Mouse (Mus musculus) neural tube, embryonic 11.5 days (tissue): ENCODE data around the gene Foxs1. TPM values are rescaled to one million over a fixed set of nuclear protein-coding genes. Genes with fewer than 3 reads are reported as not detected.

Experiments used
- polyA plus RNA-seq: library from polyadenylated mRNA; unstranded; fragments of >200 nt; fragmentation: Nextera tagmentation; extraction: Ambion mirVana; gene quantifications from 2 replicates; pipeline ENCODE4 v1.2.1, GENCODE M21; 2014

Foxs1 gene
- polyA plus RNA-seq, 1 experiment from 2014 or later = 0.46 TPM

Other genes starting within 250 kb of the Foxs1 start
- gene Mcts2, start 246.2 kb downstream of the Foxs1 start, polyA plus RNA-seq = 39.1 and 40.6 TPM in 2 replicates
- 116 and 129 TPM in 2 replicates for gene Id1, start 197.0 kb downstream of the Foxs1 start, polyA plus RNA-seq
- 3.5 and 4.6 TPM in 2 replicates for gene Cox4i2, start 179.0 kb downstream of the Foxs1 start, polyA plus RNA-seq
- 125 and 132 TPM in 2 replicates for gene Bcl2l1, start 101.5 kb downstream of the Foxs1 start, polyA plus RNA-seq
- 141 and 147 TPM in 2 replicates for gene Tpx2, start 85.2 kb downstream of the Foxs1 start, polyA plus RNA-seq
- gene Mylk2, start 21.9 kb downstream of the Foxs1 start, polyA plus RNA-seq = not detected in 2 replicates
- 1.4 TPM in 2 replicates for gene Dusp15, start 18.5 kb upstream of the Foxs1 start, polyA plus RNA-seq
- gene Ttll9, start 29.3 kb upstream of the Foxs1 start, polyA plus RNA-seq = 1.6 and 1.7 TPM in 2 replicates
- 84.9 and 102 TPM in 2 replicates for gene Pdrg1, start 82.2 kb upstream of the Foxs1 start, polyA plus RNA-seq
- 0.59 and 0.99 TPM in 2 replicates for gene Xkr7, start 98.6 kb upstream of the Foxs1 start, polyA plus RNA-seq
- 1.4 and 1.5 TPM in 2 replicates for gene Ccm2l, start 132.7 kb upstream of the Foxs1 start, polyA plus RNA-seq
- 1.8 and 2.0 TPM in 2 replicates for gene Hck, start 175.3 kb upstream of the Foxs1 start, polyA plus RNA-seq
- gene Tm9sf4, start 228.1 kb upstream of the Foxs1 start, polyA plus RNA-seq = 81.1 and 83.3 TPM in 2 replicates